Mouse (Mus musculus) kidney, adult 2 months (tissue): ENCODE data around the gene Cdc20. TPM values are rescaled to one million over a fixed set of nuclear protein-coding genes. Genes with fewer than 3 reads are reported as not detected.
A peak's percentile ranks its signal among the peaks of the same experiment; 100 is the strongest.

Experiments
- DNase-seq: peaks from one replicate; pipeline ENCODE4 v3.0.0; 2021
- H3K27ac ChIP-seq: fragments of 200-500 bp; 2 replicates; pipeline ENCODE4 v1.5.1; 2012; ENCODE audit warnings: low read depth, low read length, control low read depth, inconsistent platforms; ENCODE audit not compliant: insufficient read depth
- H3K27me3 ChIP-seq: fragments of 200-500 bp; replicated peaks from 2 replicates; pipeline ENCODE4 v1.6.1; 2012; ENCODE audit warnings: mild to moderate bottlenecking, moderate library complexity, low read length, inconsistent platforms; ENCODE audit not compliant: control insufficient read depth, insufficient read depth
- H3K36me3 ChIP-seq: fragments of 200-500 bp; 2 replicates; pipeline ENCODE4 v1.6.1; 2012; ENCODE audit warnings: mild to moderate bottlenecking, moderate library complexity, low read length, inconsistent platforms; ENCODE audit not compliant: control insufficient read depth, insufficient read depth
- H3K4me1 ChIP-seq: fragments of 200-500 bp; 2 replicates; pipeline ENCODE4 v1.6.1; 2011; ENCODE audit warnings: low read length; ENCODE audit not compliant: control insufficient read depth, insufficient read depth
- H3K4me3 ChIP-seq: fragments of 200-500 bp; 2 replicates; pipeline ENCODE4 v1.5.1; 2011; ENCODE audit warnings: mild to moderate bottlenecking, low read depth, low read length, control low read depth; ENCODE audit not compliant: insufficient read depth
- CTCF ChIP-seq: fragments of 200-500 bp; conservative IDR thresholded peaks from 2 replicates; pipeline ENCODE4 v1.5.1; 2011; ENCODE audit warnings: low read depth, mild to moderate bottlenecking, control low read depth, low read length, moderate library complexity, mixed read lengths; ENCODE audit not compliant: insufficient read depth, insufficient read length
- POLR2A ChIP-seq: fragments of 200-500 bp; IDR thresholded peaks from one replicate; pipeline ENCODE4 v1.6.1; 2011; ENCODE audit warnings: low read depth, low read length, control low read depth
- WGBS: fragments of 180-500 bp; shearing (Covaris S2); methylation state at CpG from one replicate; pipeline ENCODE4 v1.1.7; 2018; 5-methylcytosine and 5-hydroxymethylcytosine counted together
- polyA plus RNA-seq: library from polyadenylated mRNA; depleted of rRNA; stranded (reverse); fragments of >200 nt; gene quantifications from 2 replicates; pipeline ENCODE4 v1.2.3, GENCODE M21; 2012

Cdc20 gene
- polyA plus RNA-seq, 1 experiment = 3.6 TPM

GRCm38 (mm10) chr4:118428531-118429214 lies 8.5 kb downstream of the Cdc20 start:
- WGBS = 21% methylated on average over 15 of the region's 15 CpGs
- DNase-seq = peak; percentile 62
- Histone ChIP-seq H3K4me3 (peak overlapping the region; percentile 98), H3K4me1 (peaks cover 31% of the 10 kb centered on the region), H3K36me3 (no peaks in the 10 kb centered on the region), H3K27me3 (no peaks in the 10 kb centered on the region), H3K27ac (peak overlapping the region; percentile 97)
- no peak for TF ChIP-seq POLR2A
- no peak for TF ChIP-seq CTCF

GRCm38 (mm10) chr4:118427768-118428451 lies 9.2 kb downstream of the Cdc20 start, which contains the start of gene Elovl1:
TSS of gene Elovl1 (plus strand) at chr4:118428093.
- H3K27me3 ChIP-seq = no peaks in the 10 kb centered on the region
- under 1% methylated on average over 31 of the region's 31 CpGs for whole genome bisulfite sequencing
- H3K27ac ChIP-seq = peak within 1 kb of the TSS; percentile 97
- peak; percentile 96 for DNase-seq
- peak within 1 kb of the TSS; percentile 98 for H3K4me3 ChIP-seq
- no peaks in the 10 kb centered on the region for H3K36me3 ChIP-seq
- peaks cover 31% of the 10 kb centered on the region for H3K4me1 ChIP-seq
- TF ChIP-seq POLR2A (peak; percentile 49), CTCF (peak; percentile 35)

- TF ChIP-seq POLR2A (no peak), CTCF (no peak)
- WGBS = 2% methylated on average over 5 of the region's 5 CpGs
These were observed 9.8 kb downstream of the Cdc20 start for GRCm38 (mm10) chr4:118427415-118427767.

GRCm38 (mm10) chr4:118425374-118425773 lies 11.8 kb downstream of the Cdc20 start:
- Histone ChIP-seq H3K27me3 (no peaks in the 10 kb centered on the region), H3K36me3 (no peaks in the 10 kb centered on the region), H3K27ac (no peak overlapping the region), H3K4me3 (no peak overlapping the region), H3K4me1 (peaks cover 29% of the 10 kb centered on the region)
- 94% methylated on average over 1 of the region's 1 CpGs for WGBS
- TF ChIP-seq POLR2A (no peak), CTCF (no peak)
- DNase-seq = no peak

More at GRCm38 (mm10) chr4:118427415-118427767, 9.8 kb downstream of the Cdc20 start:
- Histone ChIP-seq H3K4me1 (peaks cover 31% of the 10 kb centered on the region), H3K27me3 (no peaks in the 10 kb centered on the region), H3K36me3 (no peaks in the 10 kb centered on the region), H3K27ac (peak overlapping the region; percentile 97), H3K4me3 (peak overlapping the region; percentile 92)
- no peak for DNase-seq

- no peak overlapping the region for H3K4me3 ChIP-seq
These were observed 12.5 kb downstream of the Cdc20 start for GRCm38 (mm10) chr4:118424541-118425160.

GRCm38 (mm10) chr4:118421384-118421783 lies 15.8 kb downstream of the Cdc20 start:
- 0 out of 2 replicates have a peak, but pooled peaks cover 6% of the 10 kb centered on the region for H3K4me1 ChIP-seq
- TF ChIP-seq POLR2A (no peak), CTCF (no peak)
- WGBS = 93% methylated on average over 3 of the region's 3 CpGs
- peak; percentile 43 for DNase-seq
- no peak overlapping the region for H3K4me3 ChIP-seq
- no peaks in the 10 kb centered on the region for H3K27me3 ChIP-seq
- H3K27ac ChIP-seq = no peak overlapping the region
- H3K36me3 ChIP-seq = no peaks in the 10 kb centered on the region

More at GRCm38 (mm10) chr4:118424541-118425160, 12.5 kb downstream of the Cdc20 start:
- no peaks in the 10 kb centered on the region for H3K27me3 ChIP-seq
- TF ChIP-seq POLR2A (no peak), CTCF (no peak)
- H3K4me1 ChIP-seq = peaks cover 22% of the 10 kb centered on the region
- no peak for DNase-seq
- H3K27ac ChIP-seq = no peak overlapping the region
- no peaks in the 10 kb centered on the region for H3K36me3 ChIP-seq
- 78% methylated on average over 4 of the region's 4 CpGs for WGBS
